Mouse (Mus musculus) stomach, embryonic 14.5 days (tissue): Measurements from ENCODE around the gene Fam166a. TPM values are rescaled to one million over a fixed set of nuclear protein-coding genes. Genes with fewer than 3 reads are reported as not detected.

Experiments
- ATAC-seq: fragments of 200-750 bp; cut with Nextera tagmentation; 2 replicates; pipeline ENCODE4 v1.8.0; 2017; ENCODE audit warnings: low read depth, moderate TSS enrichment; ENCODE audit not compliant: insufficient number of reproducible peaks, insufficient read depth, low FRiP score
- H3K27ac ChIP-seq: fragments of 300-500 bp; sonication (generic); 2 replicates; pipeline ENCODE4 v1.5.1; 2014; ENCODE audit warnings: mild to moderate bottlenecking, low read length, moderate library complexity, mixed read lengths
- H3K27me3 ChIP-seq: fragments of 300-500 bp; sonication (generic); 2 replicates; pipeline ENCODE4 v1.6.1; 2014; ENCODE audit warnings: low read length, control low read depth, mixed read lengths; ENCODE audit not compliant: control insufficient read depth, insufficient read depth
- H3K36me3 ChIP-seq: fragments of 300-500 bp; sonication (generic); 2 replicates; pipeline ENCODE4 v1.6.1; 2014; ENCODE audit warnings: mild to moderate bottlenecking, control low read depth, low read length, moderate library complexity, mixed read lengths; ENCODE audit not compliant: control insufficient read depth, insufficient read depth
- H3K4me1 ChIP-seq: fragments of 300-500 bp; sonication (generic); 2 replicates; pipeline ENCODE4 v1.6.1; 2014; ENCODE audit warnings: low read length, control low read depth, mixed read lengths; ENCODE audit not compliant: control insufficient read depth, insufficient read depth
- H3K4me2 ChIP-seq: fragments of 300-500 bp; sonication (generic); replicated peaks from 2 replicates; pipeline ENCODE4 v1.6.1; 2014; ENCODE audit warnings: low read depth, low read length, control low read depth
- H3K4me3 ChIP-seq: fragments of 300-500 bp; sonication (generic); 2 replicates; pipeline ENCODE4 v1.5.1; 2014; ENCODE audit warnings: low read depth, low read length, control low read depth
- H3K9ac ChIP-seq: fragments of 300-500 bp; sonication (generic); replicated peaks from 2 replicates; pipeline ENCODE4 v1.6.1; 2014; ENCODE audit warnings: low read depth, mild to moderate bottlenecking, control low read depth, low read length, moderate library complexity, mixed read lengths
- H3K9me3 ChIP-seq: fragments of 300-500 bp; sonication (generic); 2 replicates; pipeline ENCODE4 v1.6.1; 2016; ENCODE audit warnings: low read depth, low read length, control low read depth; ENCODE audit not compliant: control insufficient read depth
- WGBS: fragments of 180-500 bp; shearing (Covaris S2); extraction: QIAGEN DNeasy Blood & Tissue Kit; methylation state at CpG from one replicate; pipeline ENCODE4 v1.1.7; 2014; 5-methylcytosine and 5-hydroxymethylcytosine counted together
- polyA plus RNA-seq: library from polyadenylated mRNA; unstranded; fragments of >200 nt; fragmentation: Nextera tagmentation; extraction: Ambion mirVana; gene quantifications from 2 replicates; pipeline ENCODE4 v1.2.1, GENCODE M21; 2014

Gene Fam166a
- polyA plus RNA-seq, 1 experiment from 2014 or later: not detected

GRCm38 (mm10) chr2:25223681-25224491 lies 5.3 kb downstream of the Fam166a start:
- peaks cover 8% of the 10 kb centered on the region; the same call in 1 of the 2 replicates for H3K4me1 ChIP-seq
- no peaks in the 10 kb centered on the region for H3K27me3 ChIP-seq
- H3K36me3 ChIP-seq: peaks cover 6% of the 10 kb centered on the region
- whole genome bisulfite sequencing: 1% methylated on average over 53 of the region's 53 CpGs
- H3K9ac ChIP-seq: peak overlapping the region; percentile 82
- H3K4me3 ChIP-seq: peak overlapping the region; percentile 89
- peak overlapping the region; percentile 96 for H3K27ac ChIP-seq
- peak overlapping the region; percentile 89 for H3K4me2 ChIP-seq
- H3K9me3 ChIP-seq: no peaks in the 10 kb centered on the region
- ATAC-seq: peak; percentile 57

- Histone ChIP-seq H3K9ac (peak within 1 kb of the TSS; percentile 82), H3K36me3 (peaks cover 6% of the 10 kb centered on the region), H3K4me1 (peaks cover 8% of the 10 kb centered on the region; the same call in 1 of the 2 replicates), H3K9me3 (no peaks in the 10 kb centered on the region), H3K4me2 (peak within 1 kb of the TSS; percentile 89), H3K4me3 (peak within 1 kb of the TSS; percentile 89), H3K27me3 (no peaks in the 10 kb centered on the region), H3K27ac (peak within 1 kb of the TSS; percentile 97)
- ATAC-seq: no peak
- 0% methylated on average over 17 of the region's 17 CpGs for WGBS
These were observed 5.9 kb downstream of the Fam166a start, which contains the start of gene Tubb4b for GRCm38 (mm10) chr2:25224492-25224765. Tubb4b (minus strand) TSS chr2:25224702.

- peak overlapping the region; percentile 56 for H3K4me2 ChIP-seq
- peak overlapping the region; percentile 97 for H3K27ac ChIP-seq
- H3K4me3 ChIP-seq: peak overlapping the region; percentile 89
- ATAC-seq: peak; percentile 95
- WGBS: 2% methylated on average over 41 of the region's 41 CpGs
- peaks cover 6% of the 10 kb centered on the region for H3K36me3 ChIP-seq
- H3K9ac ChIP-seq: peak overlapping the region; percentile 36; the same call in 1 of the 2 replicates
- no peaks in the 10 kb centered on the region for H3K27me3 ChIP-seq
- H3K9me3 ChIP-seq: no peaks in the 10 kb centered on the region
- peaks cover 8% of the 10 kb centered on the region; the same call in 1 of the 2 replicates for H3K4me1 ChIP-seq
These were observed 6.5 kb downstream of the Fam166a start for GRCm38 (mm10) chr2:25224766-25225752.

- 72% methylated on average over 8 of the region's 8 CpGs for WGBS
- Histone ChIP-seq H3K36me3 (peaks cover 6% of the 10 kb centered on the region), H3K4me3 (peak overlapping the region; percentile 40; the same call in 1 of the 2 replicates), H3K27me3 (no peaks in the 10 kb centered on the region), H3K27ac (peak overlapping the region; percentile 97), H3K9ac (no peak overlapping the region), H3K4me2 (peak overlapping the region; percentile 56), H3K4me1 (peaks cover 8% of the 10 kb centered on the region; the same call in 1 of the 2 replicates), H3K9me3 (no peaks in the 10 kb centered on the region)
- ATAC-seq: no peak
These were observed 7.3 kb downstream of the Fam166a start for GRCm38 (mm10) chr2:25225811-25226379.

- peaks cover 8% of the 10 kb centered on the region; the same call in 1 of the 2 replicates for H3K4me1 ChIP-seq
- no peak overlapping the region for H3K4me2 ChIP-seq
- no peaks in the 10 kb centered on the region for H3K27me3 ChIP-seq
- no peaks in the 10 kb centered on the region for H3K9me3 ChIP-seq
- no peak overlapping the region for H3K4me3 ChIP-seq
- 0 out of 2 replicates have a peak overlapping the region, but pooled peaks have one; percentile 3 for H3K27ac ChIP-seq
- ATAC-seq: no peak
- H3K9ac ChIP-seq: no peak overlapping the region
- peaks cover 1% of the 10 kb centered on the region; the same call in 1 of the 2 replicates for H3K36me3 ChIP-seq
- WGBS: 87% methylated on average over 5 of the region's 5 CpGs
These were observed 8.3 kb downstream of the Fam166a start for GRCm38 (mm10) chr2:25226864-25227263.

- Histone ChIP-seq H3K9ac (no peak overlapping the region), H3K4me3 (no peak overlapping the region), H3K27me3 (no peaks in the 10 kb centered on the region), H3K4me1 (peaks cover 8% of the 10 kb centered on the region; the same call in 1 of the 2 replicates), H3K4me2 (no peak overlapping the region), H3K27ac (no peak overlapping the region), H3K9me3 (no peaks in the 10 kb centered on the region), H3K36me3 (no peaks in the 10 kb centered on the region)
- no peak for ATAC-seq
- 96% methylated on average over 4 of the region's 4 CpGs for whole genome bisulfite sequencing
These were observed 8.9 kb downstream of the Fam166a start for GRCm38 (mm10) chr2:25227406-25227805.

- WGBS: under 1% methylated on average over 7 of the region's 7 CpGs
- H3K4me3 ChIP-seq: peak overlapping the region; percentile 9; the same call in 1 of the 2 replicates
- peaks cover 6% of the 10 kb centered on the region; the same call in 1 of the 2 replicates for H3K4me1 ChIP-seq
- H3K9ac ChIP-seq: no peak overlapping the region
- H3K9me3 ChIP-seq: no peaks in the 10 kb centered on the region
- no peak for ATAC-seq
- no peaks in the 10 kb centered on the region for H3K27me3 ChIP-seq
- no peaks in the 10 kb centered on the region for H3K36me3 ChIP-seq
- no peak overlapping the region for H3K27ac ChIP-seq
- peak overlapping the region; percentile 23 for H3K4me2 ChIP-seq
These were observed 9.9 kb downstream of the Fam166a start for GRCm38 (mm10) chr2:25228431-25228889.
